Mouse (Mus musculus): ENCODE results near the gene Ttc34.

Ttc34 gene

GRCm38 (mm10) chr4:154857366-154858240, 20.3 kb downstream of the Ttc34 start:
- DNase-seq (ENCODE audit: low read depth, low spot score), result no peak

DNA sequence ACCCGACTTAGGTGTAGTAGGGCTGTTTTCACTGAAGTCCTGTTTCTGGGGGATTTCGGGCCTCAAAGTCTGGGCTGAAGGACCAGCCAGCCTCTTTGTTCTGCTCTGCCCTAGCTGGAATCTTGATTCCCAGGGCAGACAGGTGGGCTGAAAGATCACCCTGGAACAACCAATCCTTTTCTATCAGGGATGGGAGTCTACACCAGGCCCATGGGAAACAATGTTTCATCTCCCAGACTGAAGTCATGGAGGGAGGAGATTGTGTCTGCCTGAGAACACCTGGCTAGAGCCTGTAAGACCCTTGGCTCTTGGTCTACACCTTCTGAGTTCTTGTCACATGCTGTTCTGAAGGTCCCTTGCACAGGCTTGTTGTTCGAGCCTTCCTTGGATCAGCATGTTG, 21.3 kb downstream of the Ttc34 start:
- no peak for DNase-seq (ENCODE audit: low read depth, low spot score)

GRCm38 (mm10) chr4:154861967-154862366, 24.7 kb downstream of the Ttc34 start:
- DNase-seq (ENCODE audit: low read depth, low spot score), result no peak

DNA sequence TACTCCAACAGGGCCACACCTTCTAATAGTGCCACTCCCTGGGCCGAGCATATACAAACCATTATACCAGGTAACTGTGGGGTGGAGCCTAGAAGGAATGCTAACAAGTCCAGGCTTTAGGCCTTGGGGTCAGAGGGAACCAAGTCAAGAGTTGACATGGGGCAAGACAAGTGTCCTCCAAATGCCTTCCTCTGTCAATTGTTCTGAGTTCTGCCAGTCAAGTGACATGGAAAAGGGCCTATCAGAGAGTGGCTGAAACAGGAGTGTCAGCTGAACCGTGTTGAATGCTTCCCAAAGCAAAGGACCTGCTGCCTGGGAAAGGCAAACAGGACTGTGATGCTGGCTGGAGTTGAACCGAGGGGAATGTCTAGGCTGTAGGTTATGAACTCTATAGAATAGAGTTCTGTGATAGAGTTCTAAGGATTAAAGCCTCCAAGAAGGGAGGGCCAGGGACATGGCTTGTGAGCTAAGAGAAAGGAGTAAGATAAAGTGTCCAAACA, 26.2 kb downstream of the Ttc34 start:
- DNase-seq (ENCODE audit: low read depth, low spot score), result no peak

GRCm38 (mm10) chr4:154864271-154864771, 27.1 kb downstream of the Ttc34 start:
- peak; percentile 81 for DNase-seq (ENCODE audit: low read depth, low spot score)

GRCm38 (mm10) chr4:154864961-154865760, 27.9 kb downstream of the Ttc34 start:
- DNase-seq (ENCODE audit: low read depth, low spot score), result no peak

GRCm38 (mm10) chr4:154866391-154866790, 29.1 kb downstream of the Ttc34 start:
- no peak for DNase-seq (ENCODE audit: low read depth, low spot score)

DNA sequence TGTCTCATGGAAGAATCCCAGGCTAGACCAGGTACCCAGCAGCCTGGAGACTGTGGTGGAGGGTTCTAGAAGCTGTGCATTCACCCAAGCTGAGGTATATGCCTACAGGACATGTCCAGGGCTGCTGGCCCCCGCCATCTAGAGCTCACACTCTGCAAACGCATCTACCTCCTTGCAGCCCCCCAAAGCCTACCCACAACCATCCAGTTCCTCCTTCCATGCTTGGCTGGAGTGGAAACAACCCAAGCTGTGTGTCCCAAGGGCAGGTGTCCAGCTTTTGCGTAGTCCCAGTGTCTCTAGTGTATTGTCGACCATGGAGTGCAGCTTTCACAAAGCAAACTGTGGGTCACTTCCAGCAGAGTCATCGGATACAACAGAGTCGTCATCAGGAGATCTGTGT, 30.0 kb downstream of the Ttc34 start:
- no peak for DNase-seq (ENCODE audit: low read depth, low spot score)

- DNase-seq (ENCODE audit: low read depth, low spot score), result no peak
Observed at GRCm38 (mm10) chr4:154869440-154869839, 32.2 kb downstream of the Ttc34 start, which contains the start of gene Mmel1. Gene Mmel1, plus strand, starts transcription at chr4:154869585.

DNA sequence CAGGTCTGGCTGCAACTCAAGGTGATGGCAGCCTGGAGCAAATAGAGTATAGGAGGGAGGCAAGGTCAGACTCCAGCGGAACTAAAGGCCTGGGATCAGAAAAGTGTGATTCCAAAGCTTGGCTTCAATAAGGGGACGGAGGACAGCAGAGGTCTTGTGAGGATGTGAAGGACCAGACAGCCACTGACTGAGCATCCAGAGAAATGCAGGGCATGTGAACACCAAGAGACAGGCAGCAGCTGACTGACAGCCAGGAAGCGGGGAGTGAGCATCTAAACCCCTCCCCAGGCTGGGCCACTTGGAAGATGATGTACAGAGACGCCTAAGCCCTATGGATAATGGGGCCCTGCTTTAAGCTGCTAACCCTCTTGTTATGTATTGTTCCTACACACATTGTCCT, 33.5 kb downstream of the Ttc34 start:
- no peak for DNase-seq (ENCODE audit: low read depth, low spot score)

GRCm38 (mm10) chr4:154871757-154872251, 34.5 kb downstream of the Ttc34 start:
- DNase-seq (ENCODE audit: low read depth, low spot score), result no peak

DNA sequence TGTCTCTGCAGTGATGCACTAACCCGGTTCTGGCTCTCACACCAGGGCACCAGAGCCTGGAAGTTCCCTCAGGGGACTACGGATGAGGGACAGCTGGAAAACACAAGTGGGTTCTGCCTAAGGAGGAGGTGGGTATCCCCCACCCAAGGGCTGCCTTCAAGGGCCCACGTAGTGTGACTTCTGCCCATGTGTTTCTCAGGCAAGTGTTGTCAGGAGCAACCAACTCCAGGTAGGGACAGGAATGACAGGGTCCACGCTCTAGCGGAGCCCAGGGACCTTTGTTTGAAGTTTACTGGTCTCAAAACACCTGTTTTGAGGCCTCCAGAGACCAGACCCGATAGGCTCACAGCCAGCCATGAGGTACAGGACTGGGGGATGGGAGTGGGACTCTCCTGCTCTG, 35.9 kb downstream of the Ttc34 start:
- no peak for DNase-seq (ENCODE audit: low read depth, low spot score)

GRCm38 (mm10) chr4:154877864-154878548, 40.7 kb downstream of the Ttc34 start:
- DNase-seq (ENCODE audit: low read depth, low spot score), result peak; percentile 92

DNA sequence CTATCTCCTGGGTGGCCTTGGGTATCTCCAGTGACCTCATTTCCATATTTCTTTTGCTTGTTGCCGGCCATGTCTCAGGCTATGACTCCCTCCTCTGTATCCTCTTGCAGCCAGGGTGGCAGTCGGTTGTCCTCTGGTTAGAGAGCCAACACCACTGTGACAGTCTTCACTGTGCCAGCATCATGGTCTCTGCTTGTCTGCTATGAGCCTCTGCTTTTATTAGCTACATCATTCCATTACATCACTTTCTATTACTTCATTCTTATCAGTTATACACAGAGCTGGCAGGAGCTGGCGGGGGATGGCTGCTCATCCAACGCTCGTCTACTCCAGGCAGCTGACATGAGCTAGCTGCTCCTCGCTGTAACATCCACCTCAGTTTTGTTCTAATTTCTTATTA, 43.5 kb downstream of the Ttc34 start:
- no peak for DNase-seq (ENCODE audit: low read depth, low spot score)

GRCm38 (mm10) chr4:154882014-154882659, 44.9 kb downstream of the Ttc34 start:
- DNase-seq (ENCODE audit: low read depth, low spot score), result no peak

GRCm38 (mm10) chr4:154885416-154885815, 48.2 kb downstream of the Ttc34 start:
- no peak for DNase-seq (ENCODE audit: low read depth, low spot score)

DNA sequence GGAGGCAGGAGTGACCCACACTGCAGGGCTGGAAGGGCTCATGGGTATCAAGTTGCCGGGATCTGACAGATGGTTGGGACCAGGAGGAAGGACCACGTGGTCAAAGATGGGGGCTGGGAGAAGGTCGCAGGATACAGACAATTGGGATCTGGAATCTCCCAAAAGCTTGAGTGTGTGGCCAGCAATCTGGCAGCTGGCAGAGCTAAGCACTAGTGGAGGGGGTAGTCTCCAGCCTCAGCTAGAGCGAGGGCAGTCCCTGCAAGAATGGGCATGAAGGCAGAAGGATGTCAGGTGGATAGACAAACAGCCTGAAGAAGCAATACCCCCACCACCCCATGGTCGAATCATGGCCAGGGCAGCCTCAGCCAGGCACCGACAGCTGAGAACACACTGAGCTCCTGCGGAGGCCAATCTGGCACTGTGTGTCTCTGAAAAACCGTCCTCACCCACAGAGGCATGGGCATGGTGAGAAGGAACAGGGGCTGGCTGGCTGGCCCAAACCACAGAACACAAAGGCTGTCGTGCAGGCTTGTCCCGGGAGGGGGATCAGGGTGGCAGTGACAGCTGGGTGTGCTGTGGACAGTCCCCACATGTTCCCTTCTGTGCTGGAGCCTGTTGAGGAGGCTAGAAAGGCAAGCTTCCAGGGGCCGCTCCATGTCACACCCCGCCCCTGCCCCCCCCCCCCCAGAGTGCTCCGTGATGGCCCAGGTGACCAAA, 49.8 kb downstream of the Ttc34 start:
- DNase-seq (ENCODE audit: low read depth, low spot score), result no peak

- DNase-seq (ENCODE audit: low read depth, low spot score), result no peak
Observed at GRCm38 (mm10) chr4:154887593-154888250, 50.5 kb downstream of the Ttc34 start.

- no peak for DNase-seq (ENCODE audit: low read depth, low spot score)
Observed at GRCm38 (mm10) chr4:154890887-154891286, 53.6 kb downstream of the Ttc34 start.

GRCm38 (mm10) chr4:154895549-154895948, 58.3 kb downstream of the Ttc34 start:
- DNase-seq (ENCODE audit: low read depth, low spot score), result no peak
